Mouse (Mus musculus): ENCODE measurements at regions not wholly inside any gene's neighbourhood (a gene's known extent, or its start where the extent isn't known, plus 50 kb on each side); places are given as distances from the start of the nearest gene placed in this dataset.

- DNase-seq (ENCODE audit: low spot score in 2 of 2), result peak in 1 of 2 experiments; percentile 6
These were observed 1951.4 kb downstream of the Pcdh7 start for GRCm38 (mm10) chr5:59669153-59669552.

DNA sequence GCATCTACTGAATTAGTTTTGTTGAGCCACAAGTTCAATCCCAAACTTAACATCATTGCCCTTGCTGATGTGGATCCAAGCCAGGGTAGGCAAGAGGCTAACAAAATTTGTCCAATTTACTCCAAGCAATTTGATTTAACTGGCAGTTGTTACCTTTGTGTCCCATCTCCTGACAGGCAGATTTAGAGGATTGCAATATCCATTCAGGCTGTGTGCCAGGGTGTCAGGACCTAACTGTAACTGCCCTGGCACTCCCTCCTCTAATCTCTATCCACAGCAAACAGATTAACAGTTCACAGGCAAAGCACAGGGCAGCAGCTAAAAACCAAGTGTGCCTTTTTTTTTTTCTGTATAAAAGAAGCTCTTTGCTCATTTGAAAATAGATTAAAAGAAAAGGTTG is 1982.2 kb downstream of the Pcdh7 start:
- no peak for DNase-seq (ENCODE audit: low spot score in 2 of 2)

- DNase-seq (ENCODE audit: low spot score in 2 of 2), result peak in 1 of 2 experiments; percentile 5
These were observed 1997.7 kb downstream of the Pcdh7 start for GRCm38 (mm10) chr5:59715457-59715856.

- no peak for DNase-seq (ENCODE audit: low spot score in 2 of 2)
These were observed 2038.5 kb downstream of the Pcdh7 start for GRCm38 (mm10) chr5:59756229-59756628.

GRCm38 (mm10) chr5:59756660-59757415 is 2039.1 kb downstream of the Pcdh7 start:
- DNase-seq (ENCODE audit: low spot score in 2 of 2), result no peak
